Mouse (Mus musculus) lung, postnatal 0 days (tissue): ENCODE measurements around the gene Olfr412. TPM values are rescaled to one million over a fixed set of nuclear protein-coding genes. Genes with fewer than 3 reads are reported as not detected.

Experiments
- ATAC-seq: fragments of 200-750 bp; cut with Nextera tagmentation; 2 replicates; pipeline ENCODE4 v1.8.0; 2017; ENCODE audit warnings: moderate library complexity
- DNase-seq: peaks from one replicate; pipeline ENCODE4 v3.0.0-alpha.2; 2016; ENCODE audit warnings: low spot score
- H3K27ac ChIP-seq: fragments of 300-500 bp; sonication (generic); 2 replicates; pipeline ENCODE4 v1.5.1; 2014; ENCODE audit warnings: antibody characterized with exemption, mild to moderate bottlenecking, low read length, mixed read lengths
- H3K27me3 ChIP-seq: fragments of 300-500 bp; sonication (generic); replicated peaks from 2 replicates; pipeline ENCODE4 v1.6.1; 2014; ENCODE audit warnings: low read length, mixed read lengths; ENCODE audit not compliant: insufficient read depth
- H3K36me3 ChIP-seq: fragments of 300-500 bp; sonication (generic); 2 replicates; pipeline ENCODE4 v1.6.1; 2014; ENCODE audit warnings: low read length, mixed read lengths; ENCODE audit not compliant: insufficient read depth
- H3K4me1 ChIP-seq: fragments of 300-500 bp; sonication (generic); 2 replicates; pipeline ENCODE4 v1.6.1; 2014; ENCODE audit warnings: antibody characterized with exemption, low read depth, low read length, mixed read lengths; ENCODE audit not compliant: insufficient read depth
- H3K4me2 ChIP-seq: fragments of 300-500 bp; sonication (generic); replicated peaks from 2 replicates; pipeline ENCODE4 v1.6.1; 2014; ENCODE audit warnings: low read depth, mild to moderate bottlenecking, low read length, moderate library complexity, mixed read lengths
- H3K4me3 ChIP-seq: fragments of 300-500 bp; sonication (generic); 2 replicates; pipeline ENCODE4 v1.5.1; 2014; ENCODE audit warnings: low read depth, low read length
- H3K9ac ChIP-seq: fragments of 300-500 bp; sonication (generic); replicated peaks from 2 replicates; pipeline ENCODE4 v1.6.1; 2014; ENCODE audit warnings: low read depth, mild to moderate bottlenecking
- H3K9me3 ChIP-seq: fragments of 300-500 bp; sonication (generic); 2 replicates; pipeline ENCODE4 v1.6.1; 2016; ENCODE audit warnings: low read length, mixed read lengths
- CTCF ChIP-seq: IDR thresholded peaks from 2 replicates; pipeline ENCODE4 v1.5.1; 2016; ENCODE audit warnings: antibody characterized with exemption, mild to moderate bottlenecking
- EP300 ChIP-seq: IDR thresholded peaks from 2 replicates; pipeline ENCODE4 v1.6.1; 2016; ENCODE audit warnings: antibody characterized with exemption, mild to moderate bottlenecking, control low read depth
- WGBS: fragments of 180-500 bp; shearing (Covaris S2); extraction: QIAGEN DNeasy Blood & Tissue Kit; methylation state at CpG from one replicate; pipeline ENCODE4 v1.1.7; 2014; 5-methylcytosine and 5-hydroxymethylcytosine counted together
- polyA plus RNA-seq: library from polyadenylated mRNA; unstranded; fragments of >200 nt; fragmentation: Nextera tagmentation; extraction: Ambion mirVana; gene quantifications from 2 replicates; pipeline ENCODE4 v1.2.1, GENCODE M21; 2015

Olfr412 gene
- polyA plus RNA-seq, 1 experiment from 2014 or later = not detected

DNA sequence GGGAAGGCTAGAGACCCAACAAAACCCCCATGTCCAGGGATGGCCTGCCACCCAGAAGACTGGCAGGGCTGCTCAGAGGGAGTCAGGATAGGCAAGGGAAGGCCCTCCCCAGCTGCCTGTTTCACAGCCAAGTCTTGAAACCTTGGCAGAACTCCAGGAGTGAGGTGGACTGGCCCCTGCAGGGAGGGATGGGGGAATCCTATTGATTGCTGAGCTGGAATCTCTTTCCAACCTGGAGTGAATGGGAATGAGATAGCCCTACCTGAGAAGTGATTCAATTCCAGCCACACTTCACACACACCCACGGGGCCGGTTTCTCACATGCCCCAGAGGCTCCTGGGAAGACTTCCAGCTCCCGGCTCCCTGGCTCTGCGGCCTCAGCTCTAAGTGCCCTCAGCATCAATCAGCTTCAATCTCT lies 47.9 kb downstream of the Olfr412 start:
- H3K9ac ChIP-seq = no peak overlapping the region
- no peak overlapping the region for H3K4me2 ChIP-seq
- H3K9me3 ChIP-seq = no peaks in the 10 kb centered on the region
- H3K4me1 ChIP-seq = peaks cover 11% of the 10 kb centered on the region; the same call in 1 of the 2 replicates
- no peak overlapping the region for H3K27ac ChIP-seq
- ATAC-seq = 0 out of 2 replicates have a peak, but pooled peaks have one; percentile 8
- 23% methylated on average over 4 of the region's 4 CpGs for WGBS
- no peaks in the 10 kb centered on the region for H3K27me3 ChIP-seq
- H3K4me3 ChIP-seq = no peak overlapping the region
- TF ChIP-seq CTCF (no peak), EP300 (no peak)
- no peaks in the 10 kb centered on the region for H3K36me3 ChIP-seq
- DNase-seq = peak; percentile 40

DNA sequence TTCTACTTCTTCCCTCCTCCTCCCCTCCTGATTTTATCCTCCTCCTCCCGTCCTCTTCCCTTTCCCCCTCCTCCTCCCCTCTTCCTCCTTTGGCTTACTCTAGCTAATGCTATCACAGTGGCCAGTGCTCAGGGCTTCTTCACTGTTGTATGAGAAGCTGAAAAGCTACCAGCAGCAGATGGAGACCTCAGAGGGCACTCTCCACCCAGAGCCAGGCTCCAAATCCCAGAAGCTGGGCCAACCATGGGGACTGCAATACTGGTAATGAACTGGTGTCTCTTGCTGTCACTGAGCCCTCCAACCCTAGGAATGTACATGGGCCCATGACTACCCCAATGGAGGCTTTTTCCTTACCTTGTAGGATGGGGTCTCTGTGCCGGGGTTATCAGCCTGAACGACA lies 50.1 kb downstream of the Olfr412 start:
- TF ChIP-seq CTCF (no peak), EP300 (no peak)
- DNase-seq (no peak), ATAC-seq (no peak)
- WGBS = 75% methylated on average over 3 of the region's 3 CpGs
- H3K9ac ChIP-seq = no peak overlapping the region
- H3K4me3 ChIP-seq = no peak overlapping the region
- H3K27ac ChIP-seq = no peak overlapping the region
- H3K36me3 ChIP-seq = no peaks in the 10 kb centered on the region
- no peak overlapping the region for H3K4me2 ChIP-seq
- H3K27me3 ChIP-seq = no peaks in the 10 kb centered on the region
- no peaks in the 10 kb centered on the region for H3K9me3 ChIP-seq
- H3K4me1 ChIP-seq = peaks cover 11% of the 10 kb centered on the region; the same call in 1 of the 2 replicates

DNA sequence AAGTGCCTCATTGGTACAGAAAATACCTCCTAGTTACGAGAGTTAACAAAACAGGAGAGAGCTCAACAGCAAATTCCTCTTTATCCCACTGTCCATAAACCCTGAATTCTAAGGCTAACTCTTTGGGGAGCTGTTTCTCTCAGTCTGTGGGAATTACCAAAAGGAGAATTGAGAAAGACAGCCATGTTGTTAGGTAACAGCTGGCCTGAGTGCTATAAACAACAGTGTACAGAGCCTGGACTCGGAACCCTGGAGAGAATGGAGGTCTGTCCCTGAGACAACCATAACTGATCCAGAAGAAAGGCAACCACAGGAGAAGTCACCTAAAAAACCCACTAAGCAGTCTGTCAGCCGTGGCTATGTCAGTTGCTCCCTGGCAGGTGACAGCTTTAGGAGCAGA lies 50.6 kb downstream of the Olfr412 start:
- H3K4me2 ChIP-seq = no peak overlapping the region
- TF ChIP-seq EP300 (no peak), CTCF (no peak)
- DNase-seq = no peak
- no peak overlapping the region for H3K27ac ChIP-seq
- no peak overlapping the region for H3K9ac ChIP-seq
- WGBS = 67% methylated on average over 3 of the region's 3 CpGs
- no peak for ATAC-seq
- no peaks in the 10 kb centered on the region for H3K9me3 ChIP-seq
- H3K36me3 ChIP-seq = no peaks in the 10 kb centered on the region
- no peak overlapping the region for H3K4me3 ChIP-seq
- no peaks in the 10 kb centered on the region for H3K27me3 ChIP-seq
- H3K4me1 ChIP-seq = peaks cover 11% of the 10 kb centered on the region; the same call in 1 of the 2 replicates

DNA sequence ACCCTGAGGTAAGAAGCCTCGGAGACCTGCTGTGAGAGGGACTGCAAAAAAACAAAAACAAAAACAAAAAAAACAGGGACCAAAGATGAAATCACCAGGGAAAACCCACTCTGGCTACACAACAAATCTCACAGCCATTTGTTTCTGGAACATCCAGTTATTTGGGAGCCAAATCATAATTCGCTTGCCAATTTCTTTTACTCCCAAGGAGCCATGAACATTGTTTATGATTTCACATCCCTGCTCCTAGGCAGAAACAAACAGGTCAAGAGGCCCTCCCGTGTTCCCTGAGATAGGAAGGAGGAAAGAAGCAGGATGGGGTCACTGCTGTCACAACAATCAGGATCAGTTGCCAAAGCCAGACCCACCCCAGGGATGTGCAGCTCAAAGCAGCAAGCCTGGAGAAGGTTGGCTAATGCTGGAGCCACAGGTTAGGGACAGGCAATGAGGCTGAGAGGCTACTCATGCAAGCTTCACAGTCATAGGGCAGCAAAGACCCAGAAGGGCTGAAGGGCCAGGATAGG lies 51.6 kb downstream of the Olfr412 start:
- WGBS = 52% methylated on average over 3 of the region's 3 CpGs
- Histone ChIP-seq H3K9me3 (no peaks in the 10 kb centered on the region), H3K4me2 (no peak overlapping the region), H3K4me3 (no peak overlapping the region), H3K27ac (no peak overlapping the region), H3K27me3 (no peaks in the 10 kb centered on the region), H3K4me1 (peaks cover 11% of the 10 kb centered on the region; the same call in 1 of the 2 replicates), H3K9ac (no peak overlapping the region), H3K36me3 (no peaks in the 10 kb centered on the region)
- no peak for DNase-seq
- ATAC-seq = no peak
- TF ChIP-seq EP300 (no peak), CTCF (no peak)

DNA sequence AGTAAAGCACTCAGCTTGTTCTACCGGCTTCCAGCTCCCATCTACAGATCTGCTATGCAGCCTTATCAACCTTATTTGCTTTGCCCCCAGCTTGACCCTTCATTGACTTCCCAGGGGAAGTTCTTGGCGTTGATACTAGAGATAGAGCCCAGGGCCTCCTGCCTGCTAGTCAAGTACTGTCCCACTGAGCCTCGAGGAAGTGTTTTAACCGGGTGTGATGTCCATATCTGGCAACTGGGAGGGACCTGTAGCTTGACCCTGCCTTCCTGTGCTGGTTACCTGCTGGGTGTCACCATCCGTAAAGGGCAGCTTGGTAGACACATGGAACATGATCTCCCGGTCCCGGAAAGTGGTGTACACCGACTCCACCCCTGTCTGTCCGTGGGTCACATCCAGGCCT lies 52.2 kb downstream of the Olfr412 start:
- H3K27me3 ChIP-seq = no peaks in the 10 kb centered on the region
- WGBS = 40% methylated on average over 9 of the region's 9 CpGs
- H3K9me3 ChIP-seq = no peaks in the 10 kb centered on the region
- ATAC-seq (no peak; the same call in 1 of the 2 replicates), DNase-seq (no peak)
- TF ChIP-seq EP300 = no peak
- no peak for TF ChIP-seq CTCF
- H3K9ac ChIP-seq = no peak overlapping the region
- H3K27ac ChIP-seq = no peak overlapping the region
- H3K36me3 ChIP-seq = no peaks in the 10 kb centered on the region
- H3K4me1 ChIP-seq = peaks cover 6% of the 10 kb centered on the region; the same call in 1 of the 2 replicates
- no peak overlapping the region for H3K4me3 ChIP-seq
- no peak overlapping the region for H3K4me2 ChIP-seq

DNA sequence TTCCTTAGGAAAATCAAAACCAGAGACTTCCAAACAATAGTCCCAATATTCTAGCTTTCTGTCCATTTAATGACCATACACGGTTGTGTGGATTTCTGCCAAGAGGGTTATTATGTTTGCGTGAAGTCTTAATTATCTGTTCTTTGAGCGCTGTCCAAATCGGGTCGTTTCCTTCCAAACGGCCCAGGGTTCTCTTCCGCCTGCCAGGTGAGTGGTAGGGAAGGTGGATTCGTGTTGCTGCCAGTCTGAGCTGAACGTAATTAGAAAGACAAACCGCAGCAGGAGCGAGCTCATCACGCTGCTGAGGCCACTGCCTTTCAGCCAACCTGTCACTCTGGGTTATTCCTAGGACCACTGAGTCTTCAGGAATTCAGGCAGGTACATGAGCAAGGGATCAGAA lies 53.9 kb downstream of the Olfr412 start:
- DNase-seq = no peak
- Histone ChIP-seq H3K4me1 (no peaks in the 10 kb centered on the region), H3K9me3 (no peaks in the 10 kb centered on the region), H3K36me3 (no peaks in the 10 kb centered on the region), H3K4me2 (no peak overlapping the region), H3K27me3 (no peaks in the 10 kb centered on the region), H3K27ac (no peak overlapping the region), H3K9ac (no peak overlapping the region), H3K4me3 (no peak overlapping the region)
- ATAC-seq = no peak
- WGBS = 73% methylated on average over 12 of the region's 12 CpGs
- TF ChIP-seq EP300 (no peak), CTCF (no peak)

Other genes with a start within 250 kb of the Olfr412 start
- gene Olfr401, start 248.4 kb upstream of the Olfr412 start, polyA plus RNA-seq = not detected in 2 replicates
- not detected in 2 replicates for gene Olfr402, start 208.5 kb upstream of the Olfr412 start, polyA plus RNA-seq
- not detected in 2 replicates for gene Olfr403, start 175.8 kb upstream of the Olfr412 start, polyA plus RNA-seq
- gene Olfr43, start 150.7 kb upstream of the Olfr412 start, polyA plus RNA-seq = not detected in 2 replicates
- gene Olfr406, start 102.3 kb upstream of the Olfr412 start, polyA plus RNA-seq = not detected in 2 replicates
- gene Olfr59, start 78.3 kb upstream of the Olfr412 start, polyA plus RNA-seq = not detected in 2 replicates
- not detected in 2 replicates for gene Olfr410, start 24.0 kb upstream of the Olfr412 start, polyA plus RNA-seq
- not detected in 2 replicates for gene Olfr411, start 9.4 kb upstream of the Olfr412 start, polyA plus RNA-seq
- gene Rap1gap2, start 248.8 kb downstream of the Olfr412 start, polyA plus RNA-seq = 1.1 and 1.2 TPM in 2 replicates